Mouse (Mus musculus): ENCODE results near the gene Pex26.

DNA sequence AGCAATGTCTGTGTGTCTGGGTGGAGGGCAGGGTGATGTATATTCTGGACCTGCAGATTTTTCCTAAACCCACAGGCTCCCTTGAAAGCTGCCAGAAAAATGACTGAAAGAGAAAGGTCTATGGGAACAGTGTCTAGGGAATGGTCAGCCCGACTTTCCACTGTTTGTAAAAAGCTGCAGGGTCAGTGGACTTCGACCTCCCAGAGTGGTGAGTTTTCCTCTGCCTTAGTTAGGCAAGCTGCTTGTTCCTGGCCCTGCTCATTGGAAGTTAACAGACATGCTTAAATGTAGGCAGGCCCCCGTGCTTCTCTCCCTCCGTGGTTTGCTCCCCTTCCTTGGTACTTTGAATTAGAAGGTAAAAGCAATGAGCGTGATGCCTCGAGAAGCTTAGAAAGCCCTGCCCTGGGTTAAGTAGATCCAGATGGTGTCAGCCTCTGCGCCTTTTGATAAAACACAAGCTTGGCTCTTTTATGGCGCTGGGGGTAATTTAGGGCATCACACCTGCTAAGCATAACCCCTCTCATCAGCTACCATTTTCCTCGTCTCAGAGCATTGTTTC is 14.4 kb downstream of the Pex26 start:
- TF ChIP-seq CTCF (IDR thresholded peaks at IDR 0.05; ENCODE audit: low read depth, low read length) (no peak), GATA1 (IDR thresholded peaks at IDR 0.05; ENCODE audit: borderline replicate concordance, low read length) (no peak), GATA2 (IDR thresholded peaks at IDR 0.05; ENCODE audit: borderline replicate concordance, low read depth, low read length) (no peak), POLR2AphosphoS5 (IDR thresholded peaks at IDR 0.05; ENCODE audit: insufficient replicate concordance, low read depth, low read length) (no peak)

Measured in G1E (cell line).